Mouse (Mus musculus) 3134 (cell line): ENCODE data around the gene Clmp.

Experiments
- DNase-seq: peaks from one replicate; pipeline ENCODE4 v3.0.0-alpha.2; 2011; ENCODE audit warnings: low spot score; ENCODE audit not compliant: insufficient read length; ENCODE audit errors: extremely low read depth

Gene Clmp

DNA sequence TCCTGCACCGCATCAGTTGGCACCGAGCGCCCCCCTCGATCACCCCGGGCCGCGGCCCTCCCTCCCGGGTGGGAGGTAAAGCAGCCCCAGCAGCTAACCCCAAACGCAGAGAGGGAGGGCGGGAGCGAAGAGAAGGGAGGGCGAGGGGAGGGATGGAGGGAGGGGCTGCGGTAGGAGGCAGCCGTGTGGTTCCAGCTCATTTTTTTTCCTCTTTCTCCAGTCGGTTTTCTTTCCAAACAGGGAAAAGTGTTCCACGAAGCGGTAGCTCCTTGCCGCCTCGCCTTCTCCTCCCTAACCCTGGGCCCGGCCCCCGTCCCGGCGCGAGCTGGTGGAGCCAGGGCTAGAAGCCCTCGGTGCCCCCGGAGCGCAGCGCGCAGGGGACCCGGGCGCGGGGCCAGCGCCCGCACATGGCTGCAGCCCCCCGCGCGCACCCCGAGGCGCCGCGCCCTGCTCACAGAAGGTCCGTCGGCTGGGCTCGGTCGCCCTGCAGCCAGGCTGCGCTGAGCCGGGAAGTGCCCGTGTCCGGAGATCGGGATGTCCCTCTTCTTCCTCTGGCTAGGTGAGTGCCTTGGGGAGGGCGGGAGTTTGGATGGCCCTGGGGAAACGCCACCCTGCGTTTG lies at the start of gene Clmp:
Clmp (plus strand) TSS at position 162 of the 620 bp plus-strand sequence.
- no peak for DNase-seq

GRCm38 (mm10) chr9:40636054-40636453 lies 49.7 kb upstream of the Clmp start:
- no peak for DNase-seq

DNA sequence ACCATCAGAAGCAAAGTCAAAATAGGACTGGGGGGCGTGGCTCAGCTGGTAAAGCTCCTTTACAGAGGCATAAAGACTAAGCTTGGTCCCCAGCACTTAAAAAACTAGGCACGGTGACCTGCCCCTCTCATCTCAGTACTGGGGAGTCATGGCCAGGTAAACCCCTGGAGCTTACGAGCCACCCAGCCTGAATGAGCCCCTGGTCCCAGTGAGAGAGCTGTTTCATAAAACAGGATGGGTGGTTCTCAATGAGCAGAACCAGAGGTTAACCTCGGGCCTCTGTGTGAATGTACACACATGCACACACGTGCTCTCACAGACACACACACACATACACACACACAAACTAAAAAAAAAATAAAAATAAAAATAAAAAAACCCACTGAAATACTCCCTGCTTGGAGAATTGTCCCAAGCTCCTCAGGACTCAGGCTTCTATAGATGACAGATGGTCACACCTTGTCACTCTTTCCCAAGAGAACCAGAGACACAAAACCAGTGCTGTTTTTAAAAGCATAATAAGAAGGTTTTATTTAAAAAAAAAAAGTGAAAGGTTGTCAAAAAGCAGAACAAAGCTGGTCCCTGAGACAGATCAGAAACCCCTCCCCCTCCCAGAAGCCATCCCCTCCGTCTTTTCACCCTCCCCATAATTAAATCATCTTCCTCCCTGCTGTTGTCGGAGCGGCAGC lies 47.9 kb upstream of the Clmp start:
- no peak for DNase-seq

- no peak for DNase-seq
Measured at GRCm38 (mm10) chr9:40638394-40639049, 47.2 kb upstream of the Clmp start.

- DNase-seq = no peak
Measured at GRCm38 (mm10) chr9:40639536-40640187, 46.1 kb upstream of the Clmp start.

- DNase-seq = peak; percentile 20
Measured at GRCm38 (mm10) chr9:40641318-40641717, 44.4 kb upstream of the Clmp start.

- no peak for DNase-seq
Measured at GRCm38 (mm10) chr9:40642470-40643220, 43.1 kb upstream of the Clmp start.

GRCm38 (mm10) chr9:40649444-40649843 lies 36.3 kb upstream of the Clmp start:
- no peak for DNase-seq

DNA sequence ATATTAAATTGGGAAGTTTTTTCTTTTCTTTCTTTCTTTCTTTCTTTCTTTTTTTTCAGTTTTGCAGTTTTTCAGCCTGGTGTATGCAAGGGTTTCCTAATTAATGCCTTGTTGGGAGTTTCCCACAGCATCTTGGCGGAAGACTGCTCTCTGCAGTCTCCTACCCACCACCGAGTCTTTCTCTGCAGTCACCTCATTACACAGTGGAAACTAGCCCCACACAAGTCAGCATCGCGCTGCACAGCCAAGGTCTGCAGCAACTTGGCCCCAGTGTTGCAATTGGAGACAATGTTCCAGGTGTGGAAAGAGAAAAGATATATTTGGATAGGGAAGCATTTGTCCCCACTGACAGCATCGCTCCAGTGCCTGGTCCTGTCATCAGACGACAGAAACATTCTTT lies 35.8 kb upstream of the Clmp start:
- no peak for DNase-seq

- no peak for DNase-seq
Measured at GRCm38 (mm10) chr9:40651239-40651859, 34.4 kb upstream of the Clmp start.

- DNase-seq = no peak
Measured at GRCm38 (mm10) chr9:40652757-40653156, 33.0 kb upstream of the Clmp start.

- no peak for DNase-seq
Measured at GRCm38 (mm10) chr9:40666190-40666803, 19.5 kb upstream of the Clmp start.

DNA sequence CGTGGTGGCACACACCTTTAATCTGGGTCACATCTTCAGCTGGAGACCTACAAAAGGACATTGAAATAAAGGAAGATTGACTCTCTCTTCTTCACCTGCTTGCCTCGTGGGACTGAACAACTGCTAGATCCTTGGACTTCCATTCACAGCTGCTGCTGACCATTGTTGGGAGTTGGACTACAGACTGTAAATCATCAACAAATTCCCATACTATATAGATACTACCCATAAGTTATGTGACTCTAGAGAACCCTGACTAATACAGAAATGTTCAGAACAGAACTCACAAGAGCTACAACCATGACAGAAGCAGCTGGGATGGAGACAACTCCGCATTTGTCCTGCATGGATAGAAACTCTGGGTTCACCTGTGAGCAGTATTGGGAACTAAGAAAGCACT lies 15.4 kb upstream of the Clmp start, which contains the start of gene Gm21915:
Gm21915 (plus strand) TSS at position 301 of the 400 bp plus-strand sequence.
- DNase-seq = no peak

- no peak for DNase-seq
Measured at GRCm38 (mm10) chr9:40671323-40671930, 14.3 kb upstream of the Clmp start.

- no peak for DNase-seq
Measured at GRCm38 (mm10) chr9:40675203-40675958, 10.4 kb upstream of the Clmp start.

DNA sequence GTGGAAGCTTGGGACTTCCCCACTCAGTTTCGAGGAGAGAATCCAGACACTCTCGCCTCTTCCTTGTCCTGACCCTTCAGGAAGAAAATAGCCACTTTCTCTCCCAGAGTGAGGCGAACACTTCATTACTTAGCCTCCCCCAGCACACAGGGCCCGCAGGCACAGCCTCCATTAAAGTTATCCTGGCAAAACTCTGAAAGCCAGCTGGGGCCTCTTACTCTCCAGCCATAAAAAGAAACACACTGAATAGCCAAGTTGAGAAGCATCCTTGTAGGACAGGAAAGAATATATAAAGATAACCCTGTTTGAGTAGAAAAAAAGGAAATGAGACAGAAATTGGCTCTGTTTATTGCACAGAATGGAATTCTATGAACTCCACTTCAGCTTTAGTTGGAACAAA lies 7.1 kb upstream of the Clmp start:
- no peak for DNase-seq

- no peak for DNase-seq
Measured at GRCm38 (mm10) chr9:40686421-40686899, 698 bp downstream of the Clmp start.

DNA sequence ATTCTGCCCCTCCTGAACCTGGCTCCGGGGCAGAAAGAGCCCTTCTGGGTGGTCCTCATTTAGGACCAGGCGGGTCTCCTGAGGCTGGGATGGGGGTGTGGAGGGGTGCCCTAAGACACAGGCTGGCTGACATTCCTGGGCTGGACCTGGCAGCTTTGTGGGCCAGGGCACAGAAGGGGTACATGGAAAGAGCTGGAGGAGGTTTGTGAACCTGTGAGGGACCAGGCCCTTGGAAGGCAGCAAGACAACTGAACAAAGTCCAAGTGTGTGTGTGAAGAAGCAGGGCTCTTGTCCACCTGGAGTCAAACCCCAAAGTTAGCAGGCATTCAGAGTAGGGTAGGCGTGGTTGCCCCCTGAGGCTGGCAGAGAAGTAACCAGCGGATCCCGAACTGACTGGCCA lies 1.3 kb downstream of the Clmp start:
- no peak for DNase-seq

- DNase-seq = no peak
Measured at GRCm38 (mm10) chr9:40687553-40687952, 1.8 kb downstream of the Clmp start.
